Mouse (Mus musculus) lung, postnatal 14 days (tissue): ENCODE measurements around the gene Nlgn2.

Source experiments
- DNase-seq: peaks from one replicate; pipeline ENCODE4 v3.0.0; 2021

Gene Nlgn2

GRCm38 (mm10) chr11:69837604-69837951, at the start of gene Nlgn2:
TSS of gene Nlgn2 (minus strand) at chr11:69837784.
- DNase-seq = no peak

- DNase-seq = no peak
Observed at GRCm38 (mm10) chr11:69886907-69887635, 49.5 kb upstream of the Nlgn2 start.

GRCm38 (mm10) chr11:69884663-69885062, 47.1 kb upstream of the Nlgn2 start:
- DNase-seq = no peak

GRCm38 (mm10) chr11:69884240-69884639, 46.7 kb upstream of the Nlgn2 start:
- DNase-seq = no peak

GRCm38 (mm10) chr11:69883527-69884151, 46.1 kb upstream of the Nlgn2 start:
- no peak for DNase-seq

GRCm38 (mm10) chr11:69883066-69883465, 45.5 kb upstream of the Nlgn2 start:
- DNase-seq = peak; percentile 58

- DNase-seq = no peak
Observed at GRCm38 (mm10) chr11:69881787-69882670, 44.4 kb upstream of the Nlgn2 start.

- peak; percentile 93 for DNase-seq
Observed at GRCm38 (mm10) chr11:69880853-69881603, 43.4 kb upstream of the Nlgn2 start, which contains the start of gene Kctd11. TSS of gene Kctd11 (minus strand) at chr11:69881406.

- DNase-seq = peak; percentile 78
Observed at GRCm38 (mm10) chr11:69880506-69880852, 42.9 kb upstream of the Nlgn2 start.

GRCm38 (mm10) chr11:69879711-69880110, 42.1 kb upstream of the Nlgn2 start:
- no peak for DNase-seq

- DNase-seq = no peak
Observed at GRCm38 (mm10) chr11:69878952-69879351, 41.4 kb upstream of the Nlgn2 start.

GRCm38 (mm10) chr11:69878399-69878798, 40.8 kb upstream of the Nlgn2 start:
- DNase-seq = no peak

GRCm38 (mm10) chr11:69877878-69878277, 40.3 kb upstream of the Nlgn2 start, which contains the start of gene Tmem95:
TSS of gene Tmem95 (minus strand) at chr11:69878018.
- DNase-seq = no peak

GRCm38 (mm10) chr11:69876867-69877266, 39.3 kb upstream of the Nlgn2 start:
- DNase-seq = peak; percentile 93

- peak; percentile 71 for DNase-seq
Observed at GRCm38 (mm10) chr11:69876186-69876585, 38.6 kb upstream of the Nlgn2 start.

- DNase-seq = no peak
Observed at GRCm38 (mm10) chr11:69872451-69872850, 34.9 kb upstream of the Nlgn2 start.

- no peak for DNase-seq
Observed at GRCm38 (mm10) chr11:69871822-69872221, 34.2 kb upstream of the Nlgn2 start.

- DNase-seq = no peak
Observed at GRCm38 (mm10) chr11:69870289-69871069, 32.9 kb upstream of the Nlgn2 start.

- DNase-seq = no peak
Observed at GRCm38 (mm10) chr11:69867335-69867734, 29.8 kb upstream of the Nlgn2 start.

- DNase-seq = no peak
Observed at GRCm38 (mm10) chr11:69865561-69865960, 28.0 kb upstream of the Nlgn2 start.

- DNase-seq = no peak
Observed at GRCm38 (mm10) chr11:69864138-69864860, 26.7 kb upstream of the Nlgn2 start.
